Mouse (Mus musculus) CH12.LX (cell line): ENCODE results near the gene Vsig10.

Experiments
- CTCF ChIP-seq, 2 experiments: IDR thresholded peaks in 1 of 2; conservative IDR thresholded peaks in 1 of 2; 2 replicates each; pipeline ENCODE4 v1.5.1; 2011 to 2012; ENCODE audit warnings: low read depth in 2 of 2, low read length in 2 of 2, improper control_type of control experiment in 1 of 2, inconsistent platforms in 1 of 2, mild to moderate bottlenecking in 1 of 2, moderate library complexity in 1 of 2
- MAX ChIP-seq: IDR thresholded peaks from 2 replicates; pipeline ENCODE4 v1.6.1; 2011; ENCODE audit warnings: low read length, improper control_type of control experiment
- NELFE ChIP-seq: IDR thresholded peaks from 2 replicates; pipeline ENCODE4 v1.6.1; 2011; ENCODE audit warnings: low read depth, low read length, improper control_type of control experiment
- POLR2A ChIP-seq: IDR thresholded peaks from 2 replicates; pipeline ENCODE4 v1.6.1; 2011; ENCODE audit warnings: low read depth, mild to moderate bottlenecking, improper control_type of control experiment, low read length
- SMC3 ChIP-seq: IDR thresholded peaks from 2 replicates; pipeline ENCODE4 v1.6.1; 2011; ENCODE audit warnings: low read depth, low read length, improper control_type of control experiment
- USF1 ChIP-seq: IDR thresholded peaks from 2 replicates; pipeline ENCODE4 v1.6.1; 2014; ENCODE audit warnings: low read depth, mild to moderate bottlenecking, inconsistent platforms, low read length, improper control_type of control experiment

DNA sequence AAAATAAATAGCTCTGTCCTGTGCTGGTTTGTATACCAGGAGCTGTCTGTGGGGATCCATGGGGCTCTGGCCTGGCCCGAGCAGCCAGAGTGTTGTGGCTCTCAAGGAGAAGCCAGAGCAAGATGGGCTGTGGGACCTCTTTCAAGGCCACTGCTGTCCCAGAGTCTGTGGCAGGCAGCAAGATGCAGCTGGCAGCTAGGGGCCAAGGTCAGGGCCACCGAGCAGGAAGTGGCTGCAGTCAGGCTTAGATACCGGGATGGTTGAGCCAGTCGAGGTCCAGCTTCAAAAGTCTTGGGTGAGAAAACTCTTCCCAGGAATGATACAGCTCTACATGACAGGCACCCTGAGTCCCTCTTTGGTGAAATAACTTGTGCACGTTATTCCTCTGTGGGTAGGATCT, 28.1 kb downstream of the Vsig10 start:
- TF ChIP-seq CTCF (conservative IDR thresholded peaks at IDR 0.05 in 1 of 2, IDR thresholded peaks at IDR 0.05 in 1 of 2; ENCODE audit: low read depth in 2 of 2, low read length in 2 of 2), result no peak
- no peak for TF ChIP-seq MAX
- TF ChIP-seq USF1, result no peak
- no peak for TF ChIP-seq POLR2A
- no peak for TF ChIP-seq SMC3
- no peak for TF ChIP-seq NELFE
